Mouse (Mus musculus): ENCODE measurements around the gene Trim62. TPM values are rescaled to one million over a fixed set of nuclear protein-coding genes. Genes with fewer than 3 reads are reported as not detected.

Trim62 gene
- polyA plus RNA-seq (2017; shearing (Covaris generic)), result 10 to 100 TPM in 1 of 2 experiments, 1 to 10 TPM in 1; 9.3 to 14.9 TPM

DNA sequence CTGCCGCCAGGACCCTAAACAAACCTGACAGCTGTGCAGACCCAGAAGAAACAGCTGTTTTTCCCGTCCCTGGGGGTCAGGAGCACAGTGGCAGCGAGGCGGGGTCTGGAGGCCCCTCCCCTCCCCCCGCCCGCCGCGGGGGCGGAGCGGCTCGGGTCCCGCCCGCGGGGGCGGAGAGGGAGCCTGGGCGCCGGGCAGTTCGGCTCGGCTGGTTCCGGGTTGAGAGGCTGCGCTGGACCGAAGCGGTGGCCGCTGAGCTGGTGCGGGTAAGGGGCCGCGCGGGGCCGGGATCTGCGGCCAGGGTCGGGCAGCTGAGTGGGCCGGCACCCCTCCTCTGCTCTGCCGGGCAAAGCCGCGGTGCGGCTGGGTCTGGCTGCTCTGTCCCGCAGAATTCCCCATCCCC lies at the start of gene Trim62:
TSS of gene Trim62 (plus strand) at position 202 of the 403 bp plus-strand sequence.

Other genes starting within 250 kb of the Trim62 start
- gene Phc2, start 228.9 kb upstream of the Trim62 start, polyA plus RNA-seq (2017; shearing (Covaris generic)), result 100 to 1,000 TPM in 1 of 2 experiments, 10 to 100 TPM in 1; 86.7 to 107 TPM
- under 1 TPM; 0.05 to 0.06 TPM for gene A3galt2, start 128.2 kb upstream of the Trim62 start, polyA plus RNA-seq (2017; shearing (Covaris generic))
- 10 to 100 TPM; 31.8 to 34.8 TPM for gene Zfp362, start 77.5 kb upstream of the Trim62 start, polyA plus RNA-seq (2017; shearing (Covaris generic))
- 1 to 10 TPM in 1 of 2 experiments, under 1 TPM in 1; 0.79 to 1.9 TPM for gene Azin2, start 78.9 kb downstream of the Trim62 start, polyA plus RNA-seq (2017; shearing (Covaris generic))
- gene Ak2, start 108.4 kb downstream of the Trim62 start, polyA plus RNA-seq (2017; shearing (Covaris generic)), result 100 to 1,000 TPM; 139 to 163 TPM
- 10 to 100 TPM; 65.4 to 68.8 TPM for gene Rnf19b, start 174.7 kb downstream of the Trim62 start, polyA plus RNA-seq (2017; shearing (Covaris generic))
- gene Tmem54, start 222.0 kb downstream of the Trim62 start, polyA plus RNA-seq (2017; shearing (Covaris generic)), result not detected
- gene Hpca, start 238.5 kb downstream of the Trim62 start, polyA plus RNA-seq (2017; shearing (Covaris generic)), result not detected

All from activated CD4-positive, CD25-positive, alpha-beta regulatory T cell (primary cell).